Mouse (Mus musculus) lung, embryonic 15.5 days (tissue): ENCODE data around the gene Irak4. TPM values are rescaled to one million over a fixed set of nuclear protein-coding genes. Genes with fewer than 3 reads are reported as not detected.

Source experiments
- ATAC-seq: fragments of 200-750 bp; cut with Nextera tagmentation; 2 replicates; pipeline ENCODE4 v1.8.0; 2017; ENCODE audit warnings: moderate number of reproducible peaks, borderline replicate concordance; ENCODE audit not compliant: low FRiP score, low TSS enrichment; ENCODE audit errors: extremely low read depth
- H3K27ac ChIP-seq: fragments of 300-500 bp; sonication (generic); 2 replicates; pipeline ENCODE4 v1.5.1; 2015; ENCODE audit warnings: moderate library complexity, mild to moderate bottlenecking, inconsistent platforms
- H3K27me3 ChIP-seq: fragments of 300-500 bp; sonication (generic); 2 replicates; pipeline ENCODE4 v1.6.1; 2015; ENCODE audit warnings: inconsistent platforms
- H3K36me3 ChIP-seq: fragments of 300-500 bp; sonication (generic); 2 replicates; pipeline ENCODE4 v1.6.1; 2015; ENCODE audit warnings: inconsistent platforms
- H3K4me1 ChIP-seq: fragments of 300-500 bp; sonication (generic); 2 replicates; pipeline ENCODE4 v1.6.1; 2015; ENCODE audit warnings: inconsistent platforms
- H3K4me2 ChIP-seq: fragments of 300-500 bp; sonication (generic); 2 replicates; pipeline ENCODE4 v1.6.1; 2015; ENCODE audit warnings: inconsistent platforms, mild to moderate bottlenecking, moderate library complexity
- H3K4me3 ChIP-seq: fragments of 300-500 bp; sonication (generic); 2 replicates; pipeline ENCODE4 v1.5.1; 2015; ENCODE audit warnings: mild to moderate bottlenecking, inconsistent platforms
- H3K9ac ChIP-seq: fragments of 300-500 bp; sonication (generic); 2 replicates; pipeline ENCODE4 v1.6.1; 2015; ENCODE audit warnings: inconsistent platforms
- H3K9me3 ChIP-seq: fragments of 300-500 bp; sonication (generic); 2 replicates; pipeline ENCODE4 v1.6.1; 2016; ENCODE audit warnings: inconsistent platforms
- WGBS: fragments of 180-500 bp; shearing (Covaris S2); methylation state at CpG from one replicate; pipeline ENCODE4 v1.1.7; 2015; 5-methylcytosine and 5-hydroxymethylcytosine counted together
- polyA plus RNA-seq: library from polyadenylated mRNA; unstranded; fragments of >200 nt; fragmentation: Nextera tagmentation; extraction: Ambion mirVana; gene quantifications from 2 replicates; pipeline ENCODE4 v1.2.1, GENCODE M21; 2015

The Irak4 gene
- polyA plus RNA-seq, 1 experiment from 2014 or later: 9.9 TPM

GRCm38 (mm10) chr15:94532306-94532705 is 11.1 kb upstream of the Irak4 start:
- no peak for ATAC-seq
- Histone ChIP-seq H3K4me3 (no peak overlapping the region), H3K9me3 (no peaks in the 10 kb centered on the region), H3K4me2 (no peak overlapping the region), H3K27me3 (no peaks in the 10 kb centered on the region), H3K9ac (no peak overlapping the region), H3K36me3 (0 out of 2 replicates have a peak, but pooled peaks cover 4% of the 10 kb centered on the region), H3K27ac (no peak overlapping the region), H3K4me1 (no peaks in the 10 kb centered on the region)
- 56% methylated on average over 5 of the region's 5 CpGs for WGBS

DNA sequence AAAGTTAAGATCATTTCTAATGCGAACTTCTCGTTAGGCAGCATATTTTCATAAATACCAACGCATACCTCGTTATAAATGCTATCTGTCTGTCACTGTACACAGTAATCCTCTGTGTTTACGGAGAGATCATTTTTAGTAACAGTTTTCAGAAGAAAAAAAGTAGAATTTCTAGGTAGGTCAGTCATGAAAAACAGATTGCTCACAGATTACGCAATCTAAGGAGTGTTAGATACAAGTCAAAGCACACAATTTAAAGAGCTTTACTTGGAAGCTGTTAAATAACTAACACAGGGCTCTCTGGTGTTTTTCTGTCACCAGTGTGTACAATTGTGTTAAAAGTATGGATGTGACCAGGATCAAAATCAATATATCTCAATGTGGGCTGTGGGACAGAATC is 10.5 kb upstream of the Irak4 start:
- Histone ChIP-seq H3K9me3 (no peaks in the 10 kb centered on the region), H3K4me2 (no peak overlapping the region), H3K36me3 (0 out of 2 replicates have a peak, but pooled peaks cover 4% of the 10 kb centered on the region), H3K4me3 (no peak overlapping the region), H3K9ac (no peak overlapping the region), H3K4me1 (no peaks in the 10 kb centered on the region), H3K27ac (no peak overlapping the region), H3K27me3 (no peaks in the 10 kb centered on the region)
- no peak for ATAC-seq
- WGBS: 84% methylated on average over 6 of the region's 6 CpGs

GRCm38 (mm10) chr15:94535521-94535920 is 7.9 kb upstream of the Irak4 start:
- H3K4me3 ChIP-seq: no peak overlapping the region
- no peak overlapping the region for H3K27ac ChIP-seq
- no peaks in the 10 kb centered on the region for H3K9me3 ChIP-seq
- H3K9ac ChIP-seq: no peak overlapping the region
- no peaks in the 10 kb centered on the region for H3K4me1 ChIP-seq
- H3K36me3 ChIP-seq: 0 out of 2 replicates have a peak, but pooled peaks cover 4% of the 10 kb centered on the region
- ATAC-seq: no peak
- H3K4me2 ChIP-seq: no peak overlapping the region
- 73% methylated on average over 7 of the region's 7 CpGs for WGBS
- H3K27me3 ChIP-seq: no peaks in the 10 kb centered on the region

DNA sequence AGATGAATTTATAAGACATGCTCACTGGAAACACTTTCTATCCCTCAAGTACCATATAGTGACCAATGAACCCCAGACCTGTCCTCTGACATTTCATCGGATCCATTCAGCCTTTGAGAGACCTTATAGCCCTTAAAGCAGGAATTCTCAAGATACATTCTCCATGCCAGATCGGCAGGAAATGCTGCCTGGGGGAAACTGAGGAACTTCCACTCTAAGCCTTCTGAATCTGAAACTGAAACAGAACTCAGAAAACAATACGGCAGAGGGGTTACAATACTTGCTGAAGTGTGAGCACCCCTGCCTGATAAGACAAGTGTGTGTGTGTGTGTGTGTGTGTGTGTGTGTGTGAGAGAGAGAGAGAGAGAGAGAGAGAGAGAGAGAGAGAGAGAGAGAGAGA is 4.1 kb upstream of the Irak4 start:
- H3K27me3 ChIP-seq: no peaks in the 10 kb centered on the region
- H3K4me2 ChIP-seq: no peak overlapping the region
- H3K4me1 ChIP-seq: peaks cover 9% of the 10 kb centered on the region; the same call in 1 of the 2 replicates
- H3K27ac ChIP-seq: no peak overlapping the region
- 84% methylated on average over 3 of the region's 3 CpGs for WGBS
- no peak overlapping the region for H3K9ac ChIP-seq
- no peak overlapping the region for H3K4me3 ChIP-seq
- no peak for ATAC-seq
- no peaks in the 10 kb centered on the region for H3K9me3 ChIP-seq
- H3K36me3 ChIP-seq: no peaks in the 10 kb centered on the region

- Histone ChIP-seq H3K4me1 (peaks cover 10% of the 10 kb centered on the region; the same call in 1 of the 2 replicates), H3K27me3 (no peaks in the 10 kb centered on the region), H3K4me3 (peak overlapping the region; percentile 84), H3K36me3 (no peaks in the 10 kb centered on the region), H3K9me3 (no peaks in the 10 kb centered on the region), H3K9ac (peak overlapping the region; percentile 69), H3K4me2 (peak overlapping the region; percentile 83), H3K27ac (peak overlapping the region; percentile 51)
- ATAC-seq: peak; percentile 86
- 10% methylated on average over 20 of the region's 22 CpGs for WGBS
These were observed 655 bp upstream of the Irak4 start for GRCm38 (mm10) chr15:94542567-94543408.

DNA sequence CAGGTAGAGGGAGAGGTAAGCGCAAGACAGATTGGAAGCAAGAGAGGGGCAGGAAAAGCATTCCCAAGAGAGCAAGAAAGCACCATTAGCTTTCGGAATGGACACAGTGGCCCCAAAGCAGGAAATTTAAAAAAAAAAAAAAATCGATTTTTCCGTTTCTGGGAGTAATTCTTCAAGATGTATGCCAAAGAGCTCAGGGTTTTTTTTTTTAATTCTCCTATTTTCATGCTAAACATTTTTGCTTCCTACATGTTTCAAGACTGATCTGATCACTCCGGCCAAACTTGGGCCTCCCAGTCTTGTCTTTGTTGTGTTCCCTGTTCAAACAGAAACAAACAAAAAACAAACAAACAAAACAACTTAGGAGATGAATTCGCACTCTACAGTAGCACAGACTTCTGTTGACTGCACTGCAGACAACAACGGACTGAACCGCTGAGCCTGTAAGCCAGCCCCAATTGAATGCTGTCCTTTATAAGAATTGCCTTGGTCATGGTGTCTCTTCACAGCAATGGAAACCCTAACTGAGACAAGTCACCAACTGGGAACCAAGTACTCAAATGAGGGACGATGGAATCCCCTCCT is 701 bp downstream of the Irak4 start:
- peak overlapping the region; percentile 75 for H3K27ac ChIP-seq
- ATAC-seq: no peak
- peaks cover 10% of the 10 kb centered on the region; the same call in 1 of the 2 replicates for H3K4me1 ChIP-seq
- no peaks in the 10 kb centered on the region for H3K9me3 ChIP-seq
- WGBS: 36% methylated on average over 9 of the region's 9 CpGs
- peak overlapping the region; percentile 84 for H3K4me3 ChIP-seq
- H3K36me3 ChIP-seq: no peaks in the 10 kb centered on the region
- H3K4me2 ChIP-seq: peak overlapping the region; percentile 83
- no peaks in the 10 kb centered on the region for H3K27me3 ChIP-seq
- H3K9ac ChIP-seq: peak overlapping the region; percentile 69

DNA sequence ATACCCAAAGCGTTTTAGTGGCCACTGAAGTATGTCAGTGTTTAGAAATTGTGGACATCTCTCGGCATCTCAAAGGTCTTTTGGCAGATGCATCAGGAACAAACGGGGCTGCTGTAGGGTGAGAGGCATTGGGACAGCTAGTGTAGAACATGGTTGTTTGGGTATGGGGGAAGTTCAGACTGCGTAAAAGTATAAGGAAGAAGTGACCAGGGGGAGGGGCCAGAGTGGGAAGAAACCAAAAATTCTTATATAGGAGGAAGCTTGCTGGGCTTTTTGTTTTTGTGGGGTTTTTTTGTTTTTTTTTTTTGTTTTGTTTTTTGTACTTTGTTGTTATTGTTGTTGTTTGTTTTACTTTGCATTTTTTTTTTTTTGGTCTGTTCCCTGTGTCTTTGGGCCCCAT is 1.4 kb downstream of the Irak4 start:
- H3K4me3 ChIP-seq: no peak overlapping the region
- H3K4me2 ChIP-seq: no peak overlapping the region
- 54% methylated on average over 4 of the region's 4 CpGs for WGBS
- H3K4me1 ChIP-seq: peaks cover 10% of the 10 kb centered on the region; the same call in 1 of the 2 replicates
- H3K27ac ChIP-seq: no peak overlapping the region
- no peak overlapping the region for H3K9ac ChIP-seq
- H3K36me3 ChIP-seq: no peaks in the 10 kb centered on the region
- H3K27me3 ChIP-seq: no peaks in the 10 kb centered on the region
- no peaks in the 10 kb centered on the region for H3K9me3 ChIP-seq
- no peak for ATAC-seq

DNA sequence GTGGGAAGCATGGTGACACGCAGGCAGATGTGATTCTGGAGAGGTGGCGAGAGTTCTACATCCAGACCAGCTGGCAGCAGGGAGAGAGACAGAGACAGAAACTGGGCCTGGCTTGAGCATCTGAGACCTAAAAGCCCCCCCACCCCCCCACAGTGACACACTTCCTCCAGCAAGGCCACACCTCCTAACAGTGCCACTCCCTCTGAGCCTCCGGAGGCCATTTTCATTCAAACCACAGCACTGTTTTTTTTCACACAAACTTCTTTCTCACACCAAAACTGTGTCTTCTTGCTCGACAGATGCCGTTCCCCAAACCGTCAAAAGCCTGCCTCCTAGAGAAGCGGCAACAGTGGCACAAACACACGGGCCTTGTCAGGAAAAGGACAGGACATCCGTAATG is 10.1 kb downstream of the Irak4 start:
- H3K4me1 ChIP-seq: no peaks in the 10 kb centered on the region
- H3K27ac ChIP-seq: no peak overlapping the region
- no peak overlapping the region for H3K4me2 ChIP-seq
- no peaks in the 10 kb centered on the region for H3K27me3 ChIP-seq
- H3K9ac ChIP-seq: no peak overlapping the region
- H3K9me3 ChIP-seq: no peaks in the 10 kb centered on the region
- H3K4me3 ChIP-seq: no peak overlapping the region
- WGBS: 89% methylated on average over 9 of the region's 9 CpGs
- H3K36me3 ChIP-seq: no peaks in the 10 kb centered on the region
- no peak for ATAC-seq

- ATAC-seq: peak; percentile 64; the same call in 1 of the 2 replicates
- WGBS: 19% methylated on average over 7 of the region's 7 CpGs
- Histone ChIP-seq H3K9ac (no peak overlapping the region), H3K9me3 (no peaks in the 10 kb centered on the region), H3K4me3 (no peak overlapping the region), H3K4me1 (no peaks in the 10 kb centered on the region), H3K36me3 (no peaks in the 10 kb centered on the region), H3K4me2 (no peak overlapping the region), H3K27me3 (no peaks in the 10 kb centered on the region), H3K27ac (no peak overlapping the region)
These were observed 14.0 kb downstream of the Irak4 start for GRCm38 (mm10) chr15:94557442-94557841.

DNA sequence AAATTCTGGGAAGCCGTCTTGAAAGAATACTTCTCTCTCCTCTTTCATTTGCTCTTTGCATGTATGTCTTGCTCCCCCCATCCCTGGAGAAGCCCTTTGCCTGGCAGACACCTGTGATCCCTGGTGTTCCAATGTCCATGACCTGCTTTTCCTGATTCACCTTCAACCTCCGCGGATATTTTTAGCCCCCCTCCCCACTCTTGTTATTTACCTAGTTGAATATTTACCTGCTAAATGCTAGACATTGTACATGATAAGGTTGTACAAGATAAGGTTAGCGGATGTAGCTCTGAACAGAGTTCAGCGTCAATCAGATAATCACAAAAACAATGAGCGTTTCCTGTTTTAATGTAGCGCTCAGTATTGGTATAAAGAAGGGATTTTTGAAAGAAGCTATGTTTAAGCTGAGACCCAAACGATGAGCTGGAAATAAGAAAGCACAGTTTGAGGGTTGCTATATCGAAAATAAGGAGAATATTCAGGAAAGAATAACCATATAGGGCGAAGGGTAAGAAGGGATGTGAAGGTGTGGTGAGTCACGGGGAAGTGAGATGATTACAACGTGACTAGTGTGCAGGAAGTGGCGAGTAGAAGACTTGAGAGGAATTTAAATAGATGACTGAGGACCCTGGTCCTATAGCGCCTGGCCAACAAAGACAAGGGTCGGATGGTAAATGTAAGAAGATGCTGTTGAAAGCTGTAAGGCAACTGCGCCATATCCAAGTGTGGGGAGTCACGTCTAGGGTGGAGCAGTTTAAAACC is 15.6 kb downstream of the Irak4 start:
- Histone ChIP-seq H3K27me3 (no peaks in the 10 kb centered on the region), H3K4me1 (no peaks in the 10 kb centered on the region), H3K36me3 (no peaks in the 10 kb centered on the region), H3K9ac (no peak overlapping the region), H3K9me3 (no peaks in the 10 kb centered on the region), H3K4me3 (no peak overlapping the region), H3K27ac (no peak overlapping the region), H3K4me2 (no peak overlapping the region)
- ATAC-seq: no peak
- WGBS: 64% methylated on average over 17 of the region's 17 CpGs

DNA sequence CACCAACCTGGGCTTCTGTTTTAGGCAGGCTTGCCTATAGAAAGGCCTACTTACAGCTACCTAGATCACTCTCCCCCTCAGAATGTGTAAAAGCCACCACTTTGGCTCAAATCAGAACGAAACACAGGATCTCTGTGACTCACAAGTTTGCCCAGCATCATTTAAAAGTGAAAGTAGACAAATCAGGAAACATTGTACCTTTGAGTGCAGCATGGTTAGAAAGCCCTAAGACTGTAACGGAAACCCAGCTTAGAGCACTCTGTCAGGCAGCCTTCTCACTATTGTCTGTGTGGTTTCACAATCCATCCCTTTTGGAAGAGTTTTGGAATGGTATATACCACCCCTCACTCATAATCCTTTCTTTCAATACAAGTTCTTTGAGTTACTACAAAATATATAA is 21.5 kb downstream of the Irak4 start:
- no peaks in the 10 kb centered on the region for H3K27me3 ChIP-seq
- H3K4me1 ChIP-seq: no peaks in the 10 kb centered on the region
- ATAC-seq: no peak
- no peak overlapping the region for H3K27ac ChIP-seq
- H3K36me3 ChIP-seq: no peaks in the 10 kb centered on the region
- no peak overlapping the region for H3K4me2 ChIP-seq
- no peaks in the 10 kb centered on the region for H3K9me3 ChIP-seq
- 81% methylated on average over 2 of the region's 2 CpGs for WGBS
- H3K4me3 ChIP-seq: no peak overlapping the region
- H3K9ac ChIP-seq: no peak overlapping the region

DNA sequence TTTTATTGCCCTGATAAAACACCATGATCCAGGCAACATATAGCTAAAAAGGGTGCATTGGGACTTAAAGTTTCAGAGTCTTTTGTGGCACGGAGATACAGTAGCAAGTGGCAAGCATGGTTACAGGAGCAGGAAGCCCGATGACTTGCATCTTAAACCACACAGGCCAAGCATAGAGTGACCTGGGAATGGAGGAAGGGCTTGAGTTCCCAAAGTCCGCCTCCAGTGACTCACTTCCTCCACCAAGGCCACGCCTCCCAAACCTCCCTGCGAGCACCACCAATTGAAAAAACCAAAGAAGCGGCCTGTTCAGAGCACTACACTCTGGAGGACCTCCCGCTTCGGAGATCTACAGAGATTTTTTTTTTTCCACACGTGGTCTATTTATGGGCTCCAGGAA is 22.4 kb downstream of the Irak4 start:
- H3K4me1 ChIP-seq: no peaks in the 10 kb centered on the region
- H3K36me3 ChIP-seq: no peaks in the 10 kb centered on the region
- WGBS: 83% methylated on average over 9 of the region's 9 CpGs
- H3K27ac ChIP-seq: no peak overlapping the region
- H3K9ac ChIP-seq: no peak overlapping the region
- no peaks in the 10 kb centered on the region for H3K27me3 ChIP-seq
- H3K4me2 ChIP-seq: no peak overlapping the region
- H3K4me3 ChIP-seq: no peak overlapping the region
- ATAC-seq: no peak
- H3K9me3 ChIP-seq: no peaks in the 10 kb centered on the region
